Mouse (Mus musculus): ENCODE results near the gene Jag2. TPM values are rescaled to one million over a fixed set of nuclear protein-coding genes. Genes with fewer than 3 reads are reported as not detected.

Jag2 gene
- polyA plus RNA-seq, 1 experiment, result 0.84 TPM

DNA sequence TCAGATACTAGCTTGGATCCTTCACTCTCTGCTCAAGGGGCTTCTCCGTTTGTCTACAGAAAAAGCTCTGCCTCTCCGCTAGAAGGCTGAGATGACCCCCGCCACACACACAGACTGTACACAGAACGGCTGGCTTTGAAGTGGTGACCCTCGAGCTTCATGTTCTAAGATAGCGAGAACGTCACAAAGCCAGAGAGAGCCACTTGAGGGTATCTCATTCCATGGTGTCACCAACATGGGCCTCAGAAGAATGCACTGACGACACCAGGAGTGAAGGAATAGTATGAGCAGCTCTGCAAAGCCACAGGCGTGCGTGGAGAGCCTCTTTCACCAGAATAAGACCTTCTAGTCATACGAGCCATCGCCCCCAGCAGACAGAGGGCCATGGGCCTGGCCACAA, 8.1 kb downstream of the Jag2 start:
- no peak for TF ChIP-seq GATA1 (IDR thresholded peaks at IDR 0.05; ENCODE audit: low read length)

GRCm38 (mm10) chr12:112917906-112918305, 11.7 kb downstream of the Jag2 start:
- TF ChIP-seq GATA1 (IDR thresholded peaks at IDR 0.05; ENCODE audit: low read length), result no peak

DNA sequence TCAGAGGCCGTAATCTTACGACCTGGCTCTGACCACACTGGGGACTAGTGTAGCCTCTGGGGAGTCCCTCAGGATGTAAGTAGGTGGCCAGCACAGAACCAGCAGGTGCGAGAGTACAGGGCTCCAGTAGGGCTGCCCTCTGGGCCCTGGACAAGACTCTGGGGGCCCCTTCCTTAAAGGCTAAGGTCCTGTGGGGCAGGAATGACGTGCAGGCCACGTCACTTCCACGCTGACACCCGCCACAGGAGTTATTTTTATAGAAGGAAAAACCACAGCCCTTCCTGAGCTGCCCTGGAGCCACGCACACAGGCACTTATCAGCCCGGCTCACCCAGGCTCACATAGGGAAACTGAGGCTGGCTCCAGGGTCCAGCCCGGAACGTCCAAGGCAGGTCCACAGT, 12.1 kb downstream of the Jag2 start:
- TF ChIP-seq GATA1 (IDR thresholded peaks at IDR 0.05; ENCODE audit: low read length), result no peak

DNA sequence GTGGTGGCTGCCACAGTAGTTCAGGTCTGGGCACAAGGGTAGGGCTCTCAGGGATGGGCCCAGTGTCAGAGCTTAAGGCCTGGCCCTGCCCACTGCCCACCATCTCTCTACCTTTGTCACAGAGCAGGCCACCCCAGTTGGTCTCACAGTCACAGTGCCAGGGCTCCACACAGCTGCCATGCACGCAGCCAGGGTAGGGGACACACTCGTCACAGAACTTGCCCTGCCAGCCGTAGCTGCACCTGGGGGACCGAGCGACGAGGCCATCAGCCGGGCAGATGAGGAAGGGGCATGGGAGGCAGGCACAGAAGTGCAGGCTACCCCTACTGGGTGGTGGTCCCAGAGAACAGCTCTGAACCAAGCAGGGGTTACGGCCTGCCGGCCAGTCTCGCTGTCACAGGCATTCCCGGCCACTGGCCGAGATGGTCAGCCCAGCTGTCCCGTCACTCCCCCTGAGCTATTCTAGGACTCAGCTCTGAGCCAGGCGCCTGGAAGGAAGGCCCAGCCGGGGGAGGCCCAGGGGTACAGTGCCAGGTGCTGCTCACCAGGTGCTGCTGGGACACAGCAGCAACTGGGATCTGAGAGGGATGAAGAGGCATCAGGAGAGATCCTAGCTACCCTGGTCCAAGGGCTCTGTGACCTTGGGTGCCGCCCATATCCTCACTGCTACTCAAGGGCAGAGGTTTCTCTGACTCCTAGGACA, 12.7 kb downstream of the Jag2 start:
- no peak for TF ChIP-seq GATA1 (IDR thresholded peaks at IDR 0.05; ENCODE audit: low read length)

GRCm38 (mm10) chr12:112915587-112915986, 14.0 kb downstream of the Jag2 start:
- no peak for TF ChIP-seq GATA1 (IDR thresholded peaks at IDR 0.05; ENCODE audit: low read length)

- TF ChIP-seq GATA1 (IDR thresholded peaks at IDR 0.05; ENCODE audit: low read length), result no peak
These were observed 15.0 kb downstream of the Jag2 start for GRCm38 (mm10) chr12:112914527-112914926.

DNA sequence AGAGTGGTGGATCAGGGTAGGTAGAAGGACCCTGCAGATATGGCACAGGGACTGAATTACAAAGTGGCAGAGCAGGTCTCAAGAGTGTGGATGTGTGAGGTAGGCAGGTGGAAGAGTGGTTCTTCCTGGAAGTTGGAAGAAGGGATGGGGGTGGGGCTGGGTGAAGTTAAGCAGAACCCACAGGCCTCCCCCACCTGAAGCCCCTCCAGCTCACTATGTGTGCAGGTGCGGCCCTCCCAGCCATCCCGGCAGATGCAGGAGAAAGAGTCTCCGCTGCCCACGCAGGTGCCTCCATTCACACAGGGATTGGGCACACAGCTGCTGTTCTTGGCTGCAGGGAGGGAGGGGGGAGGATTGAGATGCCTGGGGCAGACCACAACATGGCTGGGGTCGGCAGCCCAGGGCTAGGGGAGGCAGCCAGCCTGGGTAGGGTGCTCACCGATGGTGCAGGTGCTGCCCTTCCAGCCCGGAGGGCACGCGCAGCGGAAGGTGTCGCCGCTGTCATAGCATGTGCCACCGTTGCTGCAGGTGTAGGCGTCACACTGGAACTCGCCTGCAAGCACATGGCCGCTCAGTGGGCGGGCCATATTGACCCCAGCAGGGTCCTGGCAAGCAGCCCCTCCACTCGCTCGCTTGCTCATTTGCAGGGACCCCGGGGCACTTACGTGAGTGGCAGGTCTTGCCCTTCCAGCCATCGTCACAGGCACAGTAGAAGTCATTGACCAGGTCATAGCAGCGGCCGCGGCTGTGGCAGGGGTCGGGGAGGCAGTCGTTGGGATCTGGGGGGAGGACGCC, 16.4 kb downstream of the Jag2 start:
- TF ChIP-seq GATA1 (IDR thresholded peaks at IDR 0.05; ENCODE audit: low read length), result no peak

GRCm38 (mm10) chr12:112911701-112912100, 17.9 kb downstream of the Jag2 start:
- no peak for TF ChIP-seq GATA1 (IDR thresholded peaks at IDR 0.05; ENCODE audit: low read length)

DNA sequence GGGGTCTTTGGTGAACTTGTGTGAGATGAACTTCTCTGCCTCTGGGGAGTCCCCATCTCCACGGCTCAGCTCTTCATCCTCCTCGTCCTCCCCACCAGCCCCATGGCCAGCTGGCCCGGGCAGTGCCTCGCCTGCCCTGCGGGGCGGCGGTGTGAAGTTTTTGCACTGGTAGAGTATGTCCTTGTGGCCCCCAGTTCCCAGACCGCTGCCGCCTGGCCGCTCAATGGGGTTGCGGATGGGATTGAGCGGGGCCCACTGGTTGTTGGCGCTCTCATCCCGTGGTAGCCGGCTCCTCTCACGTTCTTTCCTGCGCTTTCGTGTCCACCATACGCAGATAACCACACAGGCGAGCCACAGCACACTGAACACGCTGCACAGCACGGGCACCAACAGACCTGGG, 20.6 kb downstream of the Jag2 start:
- TF ChIP-seq GATA1 (IDR thresholded peaks at IDR 0.05; ENCODE audit: low read length), result no peak

- TF ChIP-seq GATA1 (IDR thresholded peaks at IDR 0.05; ENCODE audit: low read length), result no peak
These were observed 24.6 kb downstream of the Jag2 start for GRCm38 (mm10) chr12:112905001-112905400.

GRCm38 (mm10) chr12:112903941-112904340, 25.6 kb downstream of the Jag2 start:
- TF ChIP-seq GATA1 (IDR thresholded peaks at IDR 0.05; ENCODE audit: low read length), result no peak

DNA sequence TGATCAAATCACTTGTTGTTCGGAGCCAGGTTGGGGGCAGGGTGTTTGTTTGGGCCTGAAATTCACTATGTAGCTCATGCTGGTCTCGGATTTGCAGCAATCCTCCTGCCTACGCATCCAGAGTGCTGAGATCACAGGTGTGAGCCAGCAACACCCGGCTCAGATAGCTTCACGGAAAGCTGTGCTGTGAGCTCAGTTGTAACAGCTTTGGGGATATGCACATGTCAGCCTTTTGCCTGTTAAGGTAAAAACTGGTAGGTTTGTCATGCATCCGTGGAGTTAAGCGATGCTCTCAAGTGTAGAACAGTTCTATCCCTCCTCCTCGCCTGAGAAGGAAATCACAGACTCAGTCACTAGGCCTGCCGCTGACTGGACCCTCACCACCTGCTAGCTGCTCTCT, 28.9 kb downstream of the Jag2 start:
- TF ChIP-seq GATA1 (IDR thresholded peaks at IDR 0.05; ENCODE audit: low read length), result no peak

DNA sequence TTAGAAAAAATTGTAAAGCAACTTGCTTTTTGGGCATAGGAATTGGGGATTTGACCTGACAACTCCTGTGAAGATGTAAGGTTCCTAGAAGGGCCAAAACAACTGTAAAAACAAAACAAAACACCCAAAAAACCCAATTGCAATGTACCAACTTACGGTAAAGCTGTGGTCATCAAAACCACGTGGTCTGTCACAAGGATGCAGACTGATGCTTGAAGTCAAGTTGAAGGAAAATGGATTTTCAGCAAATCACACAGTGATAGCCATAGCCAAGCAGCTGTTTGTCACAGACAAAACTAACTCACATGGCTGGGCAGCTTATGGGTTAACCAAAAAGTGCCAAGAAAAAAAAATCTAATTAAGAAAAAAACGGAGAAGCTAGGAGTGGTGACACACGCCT, 30.6 kb downstream of the Jag2 start:
- no peak for TF ChIP-seq GATA1 (IDR thresholded peaks at IDR 0.05; ENCODE audit: low read length)

- TF ChIP-seq GATA1 (IDR thresholded peaks at IDR 0.05; ENCODE audit: low read length), result no peak
These were observed 31.2 kb downstream of the Jag2 start for GRCm38 (mm10) chr12:112898351-112898750.

GRCm38 (mm10) chr12:112897522-112898212, 31.9 kb downstream of the Jag2 start:
- no peak for TF ChIP-seq GATA1 (IDR thresholded peaks at IDR 0.05; ENCODE audit: low read length)

DNA sequence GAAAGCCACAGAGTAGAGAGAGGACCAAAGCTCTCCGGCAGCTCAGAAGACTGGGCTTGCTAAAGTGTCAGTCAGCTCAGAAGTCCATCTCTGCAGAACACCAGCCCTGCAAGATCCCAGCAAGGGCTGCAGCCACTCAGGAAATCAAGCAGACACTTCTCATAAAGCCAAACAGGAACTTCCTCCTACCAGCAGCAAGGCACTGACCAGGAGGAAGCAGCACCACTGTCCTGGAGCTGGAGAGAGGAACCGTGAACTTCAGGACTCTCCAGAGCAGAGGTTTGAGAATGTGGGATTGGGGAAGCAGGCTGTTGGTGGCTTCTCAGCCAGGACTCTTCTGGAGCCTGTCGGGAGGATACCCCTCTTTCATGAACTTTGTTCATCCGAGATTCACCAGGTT, 34.6 kb downstream of the Jag2 start:
- no peak for TF ChIP-seq GATA1 (IDR thresholded peaks at IDR 0.05; ENCODE audit: low read length)
